Mouse (Mus musculus): ENCODE measurements around the gene Dcaf8.

Gene Dcaf8

GRCm38 (mm10) chr1:172198316-172198715 lies 50.4 kb downstream of the Dcaf8 start:
- no peak for DNase-seq

GRCm38 (mm10) chr1:172198996-172199395 lies 51.1 kb downstream of the Dcaf8 start:
- DNase-seq = no peak

GRCm38 (mm10) chr1:172200161-172200560 lies 52.3 kb downstream of the Dcaf8 start:
- DNase-seq = no peak

GRCm38 (mm10) chr1:172200871-172201447 lies 53.1 kb downstream of the Dcaf8 start:
- peak; percentile 60 for DNase-seq

- peak; percentile 79 for DNase-seq
These were observed 54.3 kb downstream of the Dcaf8 start for GRCm38 (mm10) chr1:172201967-172202880.

- DNase-seq = no peak
These were observed 55.1 kb downstream of the Dcaf8 start for GRCm38 (mm10) chr1:172202894-172203522.

- DNase-seq = no peak
These were observed 55.7 kb downstream of the Dcaf8 start for GRCm38 (mm10) chr1:172203566-172203965.

GRCm38 (mm10) chr1:172204033-172204813 lies 56.3 kb downstream of the Dcaf8 start:
- DNase-seq = no peak

GRCm38 (mm10) chr1:172204814-172205740 lies 57.2 kb downstream of the Dcaf8 start:
- DNase-seq = peak; percentile 67

GRCm38 (mm10) chr1:172205741-172206087 lies 57.8 kb downstream of the Dcaf8 start:
- DNase-seq = peak; percentile 45

GRCm38 (mm10) chr1:172206141-172206917 lies 58.4 kb downstream of the Dcaf8 start, which contains the start of gene Pea15a:
TSS of gene Pea15a (minus strand) at chr1:172206804.
- peak; percentile 85 for DNase-seq

GRCm38 (mm10) chr1:172207111-172207584 lies 59.3 kb downstream of the Dcaf8 start:
- DNase-seq = peak; percentile 60

- no peak for DNase-seq
These were observed 64.9 kb downstream of the Dcaf8 start for GRCm38 (mm10) chr1:172212776-172213175.

GRCm38 (mm10) chr1:172213771-172214170 lies 65.9 kb downstream of the Dcaf8 start:
- DNase-seq = no peak

GRCm38 (mm10) chr1:172214748-172215147 lies 66.9 kb downstream of the Dcaf8 start:
- DNase-seq = no peak

GRCm38 (mm10) chr1:172217148-172217547 lies 69.3 kb downstream of the Dcaf8 start:
- peak; percentile 87 for DNase-seq

- no peak for DNase-seq
These were observed 70.5 kb downstream of the Dcaf8 start for GRCm38 (mm10) chr1:172218164-172218910.

GRCm38 (mm10) chr1:172219451-172220406 lies 71.8 kb downstream of the Dcaf8 start, which contains the start of gene Casq1:
TSS of gene Casq1 (minus strand) at chr1:172219868.
- no peak for DNase-seq

- no peak for DNase-seq
These were observed 72.5 kb downstream of the Dcaf8 start for GRCm38 (mm10) chr1:172220414-172220813.

Data from cerebellum, adult 8-10 months (tissue).